In genomic region chr5:64325741-64326355, GRCm38 (mm10) we compare ENCODE assay signal across 10 mouse cellular contexts.
A peak's percentile ranks its signal among the peaks of the same experiment; 100 is the strongest.
DNase-seq lines count a peak whose midpoint lies in the region; ATAC-seq and TF ChIP-seq lines count a peak whose summit lies in the region.
"Had no signal": no experiment of that assay in that cellular context is flagged by ENCODE, and none has a peak within 500 bp of the region (broad histone marks: within the 10 kb centered on the region; RNA-seq: fewer than 3 reads in every experiment).

No protein-coding gene starts in this region.

- H3K4me2 ChIP-seq in hindbrain, postnatal 0 days (ENCODE audit: low read depth, low read length), result no peak overlapping the region
- H3K4me2 ChIP-seq in neural tube, embryonic 15.5 days, result no peak overlapping the region

- H3K27ac ChIP-seq in left cerebral cortex, adult 2 months, result peak overlapping the region; percentile 72
- peak overlapping the region; percentile 59; the same call in 1 of the 2 replicates for H3K27ac ChIP-seq in hindbrain, postnatal 0 days
- H3K27ac ChIP-seq in neural tube, embryonic 15.5 days (replicated peaks), result 0 out of 2 replicates have a peak overlapping the region, but pooled peaks have one; percentile 13

- DNase-seq in gastrocnemius, postnatal 25 days, result peak; percentile 19
- DNase-seq in gastrocnemius, postnatal 14 days, result no peak
- no peak for DNase-seq in left cerebral cortex, adult 2 months (ENCODE audit: extremely low spot score in 1 of 2, low spot score in 2 of 2)
- DNase-seq in left cerebral cortex, postnatal 25 days (ENCODE audit: low spot score in 2 of 2), result no peak
- no peak for DNase-seq in hindbrain, postnatal 0 days (ENCODE audit: low spot score)
- DNase-seq in adrenal gland, postnatal 4 days (ENCODE audit: low spot score in 2 of 2), result no peak
- DNase-seq in adrenal gland, adult 18-20 months (ENCODE audit: low spot score in 2 of 2), result no peak
- DNase-seq: right cerebral cortex, postnatal 4 days had no signal

- peaks cover 9% of the 10 kb centered on the region for H3K4me1 ChIP-seq in hindbrain, postnatal 0 days (ENCODE audit: insufficient read depth, low read length)
- peaks cover 34% of the 10 kb centered on the region for H3K4me1 ChIP-seq in neural tube, embryonic 15.5 days

- no peaks in the 10 kb centered on the region for H3K36me3 ChIP-seq in hindbrain, postnatal 0 days (ENCODE audit: insufficient read depth, low read length)
- H3K36me3 ChIP-seq in neural tube, embryonic 15.5 days, result peaks cover 15% of the 10 kb centered on the region

- H3K4me3 ChIP-seq in left cerebral cortex, adult 2 months, result no peak overlapping the region
- no peak overlapping the region for H3K4me3 ChIP-seq in hindbrain, postnatal 0 days (ENCODE audit: low read length)
- no peak overlapping the region for H3K4me3 ChIP-seq in neural tube, embryonic 15.5 days (replicated peaks)

- 73% methylated on average over 5 of the region's 5 CpGs for WGBS in hindbrain, postnatal 0 days
- 91% methylated on average over 5 of the region's 5 CpGs for WGBS in neural tube, embryonic 15.5 days

- intact Hi-C loops in gastrocnemius, postnatal 14 days (cut with DNase I; ENCODE audit: low total_unique reads), result no loop called here
- intact Hi-C loops in left cerebral cortex, adult 2 months (cut with DNase I), result no loop called here
- intact Hi-C loops in left cerebral cortex, postnatal 25 days (cut with DNase I), result no loop called here

- H3K27me3 ChIP-seq in hindbrain, postnatal 0 days (ENCODE audit: insufficient read depth, low read length), result no peaks in the 10 kb centered on the region
- no peaks in the 10 kb centered on the region for H3K27me3 ChIP-seq in neural tube, embryonic 15.5 days (replicated peaks)

- TF ChIP-seq CTCF in left cerebral cortex, adult 2 months (IDR thresholded peaks at IDR 0.05), result no peak
- no peak for TF ChIP-seq CTCF in hindbrain, postnatal 0 days (IDR thresholded peaks at IDR 0.05; ENCODE audit: low read depth)

- no peak for ATAC-seq in hindbrain, postnatal 0 days
- ATAC-seq in neural tube, embryonic 15.5 days (ENCODE audit: low FRiP score), result 0 out of 2 replicates have a peak, but pooled peaks have one; percentile 35
- ATAC-seq: activated CD4-positive, CD25-positive, alpha-beta regulatory T cell, adult 4 months had no signal

- no peaks in the 10 kb centered on the region for H3K9me3 ChIP-seq in hindbrain, postnatal 0 days (ENCODE audit: low read length)
- H3K9me3 ChIP-seq in neural tube, embryonic 15.5 days (replicated peaks), result no peaks in the 10 kb centered on the region

- H3K9ac ChIP-seq in hindbrain, postnatal 0 days (replicated peaks; ENCODE audit: low read length), result no peak overlapping the region
- H3K9ac ChIP-seq in neural tube, embryonic 15.5 days (replicated peaks), result no peak overlapping the region

Comparison
In these comparisons a context has a peak if more than half of its experiments do, and no peak if none do; other contexts are left out.
1. H3K27ac ChIP-seq: peak in every context shown above with its lines; median percentile 72 in left cerebral cortex, adult 2 months; 59 in hindbrain, postnatal 0 days; 13 in neural tube, embryonic 15.5 days.